Mouse (Mus musculus) intestine, embryonic 16.5 days (tissue): ENCODE results near the gene D6Wsu163e. TPM values are rescaled to one million over a fixed set of nuclear protein-coding genes. Genes with fewer than 3 reads are reported as not detected.

ENCODE experiments used
- ATAC-seq: fragments of 200-750 bp; cut with Nextera tagmentation; 2 replicates; pipeline ENCODE4 v1.8.0; 2017; ENCODE audit warnings: moderate TSS enrichment, moderate library complexity
- H3K27ac ChIP-seq: fragments of 300-500 bp; sonication (generic); 2 replicates; pipeline ENCODE4 v1.5.1; 2014; ENCODE audit warnings: mild to moderate bottlenecking, low read length
- H3K27me3 ChIP-seq: fragments of 300-500 bp; sonication (generic); replicated peaks from 2 replicates; pipeline ENCODE4 v1.6.1; 2014; ENCODE audit warnings: low read length, control low read depth, mixed read lengths; ENCODE audit not compliant: control insufficient read depth, insufficient read depth
- H3K36me3 ChIP-seq: fragments of 300-500 bp; sonication (generic); 2 replicates; pipeline ENCODE4 v1.6.1; 2014; ENCODE audit warnings: low read length, control low read depth; ENCODE audit not compliant: control insufficient read depth, insufficient read depth
- H3K4me1 ChIP-seq: fragments of 300-500 bp; sonication (generic); 2 replicates; pipeline ENCODE4 v1.6.1; 2014; ENCODE audit warnings: low read length, control low read depth, mixed read lengths; ENCODE audit not compliant: control insufficient read depth, insufficient read depth
- H3K4me2 ChIP-seq: fragments of 300-500 bp; sonication (generic); 2 replicates; pipeline ENCODE4 v1.6.1; 2014; ENCODE audit warnings: low read depth, low read length, control low read depth
- H3K4me3 ChIP-seq: fragments of 300-500 bp; sonication (generic); 2 replicates; pipeline ENCODE4 v1.5.1; 2014; ENCODE audit warnings: mild to moderate bottlenecking, low read length
- H3K9ac ChIP-seq: fragments of 300-500 bp; sonication (generic); 2 replicates; pipeline ENCODE4 v1.6.1; 2014; ENCODE audit warnings: low read depth, low read length
- H3K9me3 ChIP-seq: fragments of 300-500 bp; sonication (generic); 2 replicates; pipeline ENCODE4 v1.6.1; 2016; ENCODE audit warnings: low read length, control low read depth; ENCODE audit not compliant: control insufficient read depth
- WGBS: fragments of 180-500 bp; shearing (Covaris S2); extraction: QIAGEN DNeasy Blood & Tissue Kit; methylation state at CpG from one replicate; pipeline ENCODE4 v1.1.7; 2014; 5-methylcytosine and 5-hydroxymethylcytosine counted together
- polyA plus RNA-seq: library from polyadenylated mRNA; unstranded; fragments of >200 nt; fragmentation: Nextera tagmentation; extraction: Ambion mirVana; gene quantifications from 2 replicates; pipeline ENCODE4 v1.2.1, GENCODE M21; 2015

D6Wsu163e gene
- polyA plus RNA-seq = 20.7 and 23.1 TPM in 2 replicates

DNA sequence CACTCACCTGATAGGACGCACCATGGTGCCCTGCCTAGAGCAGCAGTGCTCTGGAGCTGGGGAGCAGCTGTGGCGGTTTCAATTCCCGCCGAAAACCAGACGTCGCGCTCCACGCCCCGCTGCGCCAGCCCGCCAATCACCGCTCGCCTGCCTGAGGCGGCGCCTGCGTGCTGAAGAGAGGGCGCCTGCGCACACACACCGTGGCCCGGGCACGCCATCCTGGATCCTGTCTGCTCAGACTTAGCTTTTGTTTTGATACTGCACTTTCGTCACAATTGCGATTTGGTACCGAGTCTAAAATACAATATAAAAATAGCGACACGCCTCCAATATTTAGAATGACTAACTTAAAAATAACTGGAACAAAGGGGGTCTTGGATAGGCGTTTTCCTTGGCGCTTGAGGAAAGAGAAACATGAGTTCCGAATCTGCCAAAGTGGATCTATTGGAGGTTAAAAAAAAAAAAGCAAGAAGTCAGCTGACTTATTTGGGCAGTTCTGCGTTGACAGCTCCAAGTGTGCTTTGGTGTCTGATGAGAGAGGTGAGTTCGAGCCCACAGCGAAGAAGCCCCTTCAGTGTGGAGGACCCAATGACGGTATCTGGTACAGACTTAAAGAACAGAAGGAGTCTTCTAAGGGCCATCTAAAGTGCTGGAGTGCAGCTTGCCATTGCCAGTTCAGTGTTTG lies at the start of gene D6Wsu163e, which contains the start of gene Rad51ap1:
D6Wsu163e (plus strand) TSS at position 476 of the 685 bp plus-strand sequence.
Rad51ap1 (minus strand) TSS at position 101 of the 685 bp plus-strand sequence.
- peak; percentile 100 for ATAC-seq
- no peaks in the 10 kb centered on the region for H3K27me3 ChIP-seq

GRCm38 (mm10) chr6:126907378-126907777 lies 32.4 kb upstream of the D6Wsu163e start:
- Histone ChIP-seq H3K4me1 (no peaks in the 10 kb centered on the region), H3K4me3 (no peak overlapping the region), H3K9ac (no peak overlapping the region), H3K4me2 (no peak overlapping the region), H3K9me3 (no peaks in the 10 kb centered on the region), H3K27me3 (no peaks in the 10 kb centered on the region), H3K27ac (no peak overlapping the region), H3K36me3 (no peaks in the 10 kb centered on the region)
- 80% methylated on average over 4 of the region's 5 CpGs for WGBS
- no peak for ATAC-seq

More for the DNA sequence above, at the start of gene D6Wsu163e, which contains the start of gene Rad51ap1:
- Histone ChIP-seq H3K9ac (peak within 1 kb of the TSS; percentile 73), H3K36me3 (no peaks in the 10 kb centered on the region), H3K4me1 (peaks cover 14% of the 10 kb centered on the region), H3K27ac (peak within 1 kb of the TSS; percentile 9; the same call in 1 of the 2 replicates), H3K4me3 (peak within 1 kb of the TSS; percentile 65), H3K9me3 (no peaks in the 10 kb centered on the region), H3K4me2 (peak within 1 kb of the TSS; percentile 91)
- under 1% methylated on average over 33 of the region's 33 CpGs for WGBS

DNA sequence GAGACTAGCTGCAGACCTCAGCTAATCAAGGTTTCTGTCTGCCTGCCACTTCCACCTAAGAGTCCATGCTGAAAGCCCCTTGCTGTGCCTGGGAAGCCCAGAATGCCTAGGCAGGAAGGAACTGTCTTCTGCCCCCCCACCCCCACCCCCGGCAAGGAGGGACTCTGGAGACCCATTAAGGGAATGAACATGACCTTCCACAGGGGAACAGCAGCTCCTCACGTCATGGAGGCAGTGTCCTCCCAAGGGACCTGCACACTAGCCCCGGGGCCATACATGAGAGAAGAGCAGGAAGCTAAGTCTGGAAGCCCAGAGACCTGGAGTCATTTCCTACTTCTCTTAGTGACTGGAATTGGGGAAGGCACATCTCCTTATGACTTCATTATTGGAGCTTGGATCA lies 31.9 kb upstream of the D6Wsu163e start:
- no peaks in the 10 kb centered on the region for H3K27me3 ChIP-seq
- H3K4me2 ChIP-seq = no peak overlapping the region
- H3K4me3 ChIP-seq = no peak overlapping the region
- H3K9me3 ChIP-seq = no peaks in the 10 kb centered on the region
- H3K27ac ChIP-seq = no peak overlapping the region
- no peak for ATAC-seq
- H3K4me1 ChIP-seq = no peaks in the 10 kb centered on the region
- no peaks in the 10 kb centered on the region for H3K36me3 ChIP-seq
- no peak overlapping the region for H3K9ac ChIP-seq
- whole genome bisulfite sequencing = 50% methylated on average over 3 of the region's 3 CpGs

- H3K4me3 ChIP-seq = no peak overlapping the region
- H3K27me3 ChIP-seq = no peaks in the 10 kb centered on the region
- no peaks in the 10 kb centered on the region for H3K36me3 ChIP-seq
- no peaks in the 10 kb centered on the region for H3K4me1 ChIP-seq
- no peak for ATAC-seq
- WGBS = 71% methylated on average over 4 of the region's 4 CpGs
- H3K4me2 ChIP-seq = no peak overlapping the region
- no peak overlapping the region for H3K27ac ChIP-seq
- no peak overlapping the region for H3K9ac ChIP-seq
- H3K9me3 ChIP-seq = no peaks in the 10 kb centered on the region
Measured at GRCm38 (mm10) chr6:126910727-126911126, 29.0 kb upstream of the D6Wsu163e start.

- no peaks in the 10 kb centered on the region for H3K27me3 ChIP-seq
- no peak for ATAC-seq
Measured at GRCm38 (mm10) chr6:126914928-126915327, 24.8 kb upstream of the D6Wsu163e start.

DNA sequence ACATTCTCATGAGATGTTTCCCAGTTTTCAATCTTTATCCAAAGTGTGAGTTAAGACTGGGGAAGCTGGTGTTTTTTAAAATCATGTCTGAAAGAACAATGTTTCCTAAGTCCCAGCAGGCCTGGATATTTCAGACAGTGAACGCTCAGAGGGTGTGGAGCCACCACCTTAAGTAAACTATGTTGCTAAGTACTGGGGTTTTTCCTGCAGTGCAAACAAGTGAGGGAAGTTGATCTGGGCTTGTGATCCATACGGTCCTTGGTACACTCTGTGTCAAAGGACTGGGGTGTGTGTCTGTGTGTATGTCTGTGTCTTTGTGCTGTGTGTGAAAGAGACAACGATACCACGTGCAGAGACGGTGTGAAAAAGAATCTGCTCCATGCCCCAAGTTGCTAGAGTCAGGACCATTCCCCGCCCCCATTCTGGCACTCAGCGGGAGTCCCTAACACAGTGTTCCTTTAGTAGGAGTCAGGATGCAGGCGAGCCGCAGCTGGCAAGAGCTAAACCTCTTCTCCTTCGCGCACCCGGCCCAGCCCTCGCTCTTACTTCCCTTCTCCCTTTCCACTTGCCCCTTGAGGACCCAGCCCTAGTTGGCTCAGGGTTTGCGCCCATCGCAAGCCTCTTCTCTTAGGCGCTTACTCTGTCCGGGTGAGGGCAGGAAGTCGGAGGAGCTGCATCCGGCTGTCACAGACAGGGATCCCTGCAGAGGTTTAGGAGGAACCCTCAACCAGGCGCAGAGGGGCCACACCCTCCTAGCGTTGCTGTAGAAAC lies 18.5 kb upstream of the D6Wsu163e start, which contains the start of gene Dyrk4:
Dyrk4 (minus strand) TSS at position 729 of the 771 bp plus-strand sequence.
- no peaks in the 10 kb centered on the region for H3K9me3 ChIP-seq
- peak; percentile 82 for ATAC-seq

More at GRCm38 (mm10) chr6:126914928-126915327, 24.8 kb upstream of the D6Wsu163e start:
- Histone ChIP-seq H3K9me3 (no peaks in the 10 kb centered on the region), H3K9ac (no peak overlapping the region), H3K4me1 (no peaks in the 10 kb centered on the region), H3K36me3 (no peaks in the 10 kb centered on the region), H3K4me3 (no peak overlapping the region), H3K27ac (no peak overlapping the region), H3K4me2 (no peak overlapping the region)
- 84% methylated on average over 5 of the region's 5 CpGs for WGBS

DNA sequence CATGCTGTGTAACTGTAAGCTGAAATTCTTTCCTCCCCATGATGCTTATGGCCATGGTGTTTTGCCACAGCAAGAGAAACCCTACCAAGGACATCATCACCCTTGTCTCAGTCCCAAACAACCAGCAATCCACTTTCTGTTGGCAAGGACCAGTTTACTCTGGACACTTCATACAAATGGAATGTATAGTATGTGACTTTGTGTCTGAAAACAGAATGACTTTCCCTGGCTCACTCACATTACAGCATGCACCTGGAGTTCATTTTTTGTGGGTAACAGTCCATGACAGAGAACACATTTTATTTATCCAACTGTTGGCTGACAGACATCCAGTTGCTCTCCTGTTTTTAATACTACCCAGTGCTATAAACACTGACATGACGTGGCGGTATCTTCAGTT lies 6.9 kb upstream of the D6Wsu163e start:
- no peak for ATAC-seq
- H3K36me3 ChIP-seq = peaks cover 3% of the 10 kb centered on the region; the same call in 1 of the 2 replicates
- H3K4me3 ChIP-seq = no peak overlapping the region
- H3K27me3 ChIP-seq = no peaks in the 10 kb centered on the region
- H3K4me2 ChIP-seq = no peak overlapping the region
- 87% methylated on average over 2 of the region's 2 CpGs for WGBS
- H3K9ac ChIP-seq = no peak overlapping the region
- H3K27ac ChIP-seq = no peak overlapping the region
- no peaks in the 10 kb centered on the region for H3K4me1 ChIP-seq
- H3K9me3 ChIP-seq = no peaks in the 10 kb centered on the region

More for the DNA sequence above, 18.5 kb upstream of the D6Wsu163e start, which contains the start of gene Dyrk4:
- peak within 1 kb of the TSS; percentile 39; the same call in 1 of the 2 replicates for H3K27ac ChIP-seq
- peak within 1 kb of the TSS; percentile 4; the same call in 1 of the 2 replicates for H3K4me3 ChIP-seq
- 10% methylated on average over 21 of the region's 21 CpGs for WGBS
- peaks cover 13% of the 10 kb centered on the region for H3K36me3 ChIP-seq
- peak within 1 kb of the TSS; percentile 39; the same call in 1 of the 2 replicates for H3K9ac ChIP-seq
- no peaks in the 10 kb centered on the region; the same call in 1 of the 2 replicates for H3K4me1 ChIP-seq
- H3K4me2 ChIP-seq = peak within 1 kb of the TSS; percentile 26
- no peaks in the 10 kb centered on the region for H3K27me3 ChIP-seq

DNA sequence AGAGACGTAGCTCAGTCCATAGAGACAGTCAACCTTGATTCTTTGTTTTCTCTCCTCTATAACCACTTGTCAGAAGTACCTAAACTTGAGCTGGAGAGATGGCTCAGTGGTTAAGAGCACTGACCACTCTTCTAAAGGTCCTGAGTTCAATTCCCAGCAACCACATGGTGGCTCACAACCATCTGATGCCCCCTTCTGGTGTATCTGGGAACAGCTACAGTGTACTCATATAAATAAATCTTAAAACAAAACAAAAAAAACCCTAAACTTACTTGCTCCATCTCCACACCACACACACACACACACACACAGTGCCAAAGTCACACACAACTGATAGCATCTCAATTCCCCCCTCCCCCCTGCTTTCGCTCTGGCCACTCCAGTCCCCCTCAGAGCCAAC lies 1.7 kb upstream of the D6Wsu163e start:
- Histone ChIP-seq H3K27ac (no peak overlapping the region), H3K27me3 (no peaks in the 10 kb centered on the region), H3K9ac (peak overlapping the region; percentile 73; the same call in 1 of the 2 replicates), H3K9me3 (no peaks in the 10 kb centered on the region), H3K36me3 (peaks cover 3% of the 10 kb centered on the region; the same call in 1 of the 2 replicates), H3K4me3 (peak overlapping the region; percentile 65), H3K4me2 (peak overlapping the region; percentile 91), H3K4me1 (peaks cover 14% of the 10 kb centered on the region)
- no peak for ATAC-seq
- WGBS = 67% methylated on average over 2 of the region's 2 CpGs
